Mouse (Mus musculus) heart, embryonic 12.5 days (tissue): ENCODE measurements around the gene Scnn1a. TPM values are rescaled to one million over a fixed set of nuclear protein-coding genes. Genes with fewer than 3 reads are reported as not detected.

Experiments used
- ATAC-seq: fragments of 200-750 bp; cut with Nextera tagmentation; 2 replicates; pipeline ENCODE4 v1.8.0; 2017; ENCODE audit warnings: moderate TSS enrichment, moderate library complexity; ENCODE audit not compliant: insufficient number of reproducible peaks, low FRiP score
- H3K27ac ChIP-seq: fragments of 300-500 bp; sonication (generic); 2 replicates; pipeline ENCODE4 v1.5.1; 2016; ENCODE audit warnings: mild to moderate bottlenecking, moderate library complexity; ENCODE audit not compliant: poor library complexity, severe bottlenecking
- H3K27me3 ChIP-seq: fragments of 300-500 bp; sonication (generic); replicated peaks from 2 replicates; pipeline ENCODE4 v1.6.1; 2016; ENCODE audit warnings: mild to moderate bottlenecking, moderate library complexity
- H3K36me3 ChIP-seq: fragments of 300-500 bp; sonication (generic); 2 replicates; pipeline ENCODE4 v1.6.1; 2016; ENCODE audit warnings: mild to moderate bottlenecking, moderate library complexity
- H3K4me1 ChIP-seq: fragments of 300-500 bp; sonication (generic); replicated peaks from 2 replicates; pipeline ENCODE4 v1.6.1; 2016; ENCODE audit warnings: mild to moderate bottlenecking
- H3K4me2 ChIP-seq: fragments of 300-500 bp; sonication (generic); 2 replicates; pipeline ENCODE4 v1.6.1; 2016; ENCODE audit warnings: mild to moderate bottlenecking, moderate library complexity
- H3K4me3 ChIP-seq: fragments of 300-500 bp; sonication (generic); 2 replicates; pipeline ENCODE4 v1.5.1; 2016; ENCODE audit warnings: mild to moderate bottlenecking
- H3K9ac ChIP-seq: fragments of 300-500 bp; sonication (generic); 2 replicates; pipeline ENCODE4 v1.6.1; 2016; ENCODE audit warnings: mild to moderate bottlenecking, moderate library complexity
- H3K9me3 ChIP-seq: fragments of 300-500 bp; sonication (generic); replicated peaks from 2 replicates; pipeline ENCODE4 v1.6.1; 2016; ENCODE audit warnings: mild to moderate bottlenecking, moderate library complexity
- WGBS: fragments of 180-500 bp; shearing (Covaris S2); methylation state at CpG from one replicate; pipeline ENCODE4 v1.1.7; 2016; 5-methylcytosine and 5-hydroxymethylcytosine counted together
- polyA plus RNA-seq: library from polyadenylated mRNA; unstranded; fragments of >200 nt; fragmentation: Nextera tagmentation; extraction: Ambion mirVana; gene quantifications from 2 replicates; pipeline ENCODE4 v1.2.1, GENCODE M21; 2016

Gene Scnn1a
- polyA plus RNA-seq, 1 experiment from 2014 or later, result 0.70 TPM

- H3K36me3 ChIP-seq, result no peaks in the 10 kb centered on the region
- H3K4me3 ChIP-seq, result no peak overlapping the region
- no peak overlapping the region for H3K9ac ChIP-seq
- ATAC-seq, result no peak
- H3K9me3 ChIP-seq, result no peaks in the 10 kb centered on the region
- peaks cover 63% of the 10 kb centered on the region for H3K27me3 ChIP-seq
- H3K4me2 ChIP-seq, result no peak overlapping the region
- WGBS, result 57% methylated on average over 13 of the region's 13 CpGs
- H3K4me1 ChIP-seq, result peaks cover 6% of the 10 kb centered on the region
- no peak overlapping the region for H3K27ac ChIP-seq
These were observed 2.3 kb downstream of the Scnn1a start for GRCm38 (mm10) chr6:125322794-125323193.

GRCm38 (mm10) chr6:125323547-125323946, 3.1 kb downstream of the Scnn1a start:
- Histone ChIP-seq H3K36me3 (no peaks in the 10 kb centered on the region), H3K4me2 (no peak overlapping the region), H3K9me3 (no peaks in the 10 kb centered on the region), H3K4me1 (peaks cover 6% of the 10 kb centered on the region), H3K4me3 (no peak overlapping the region), H3K27ac (no peak overlapping the region), H3K27me3 (peaks cover 68% of the 10 kb centered on the region), H3K9ac (no peak overlapping the region)
- WGBS, result 56% methylated on average over 6 of the region's 6 CpGs
- ATAC-seq, result no peak

- 17% methylated on average over 6 of the region's 6 CpGs for WGBS
- Histone ChIP-seq H3K36me3 (no peaks in the 10 kb centered on the region), H3K4me3 (no peak overlapping the region), H3K9ac (no peak overlapping the region), H3K27ac (no peak overlapping the region), H3K4me2 (no peak overlapping the region), H3K4me1 (peaks cover 7% of the 10 kb centered on the region), H3K27me3 (peaks cover 52% of the 10 kb centered on the region), H3K9me3 (no peaks in the 10 kb centered on the region)
- ATAC-seq, result no peak; the same call in 1 of the 2 replicates
These were observed 4.9 kb downstream of the Scnn1a start for GRCm38 (mm10) chr6:125325337-125325736.

GRCm38 (mm10) chr6:125328243-125328642, 7.8 kb downstream of the Scnn1a start:
- no peaks in the 10 kb centered on the region for H3K36me3 ChIP-seq
- H3K4me3 ChIP-seq, result no peak overlapping the region
- 76% methylated on average over 5 of the region's 5 CpGs for WGBS
- no peaks in the 10 kb centered on the region for H3K9me3 ChIP-seq
- peaks cover 23% of the 10 kb centered on the region for H3K27me3 ChIP-seq
- no peak overlapping the region for H3K27ac ChIP-seq
- peaks cover 11% of the 10 kb centered on the region for H3K4me1 ChIP-seq
- ATAC-seq, result no peak
- no peak overlapping the region for H3K9ac ChIP-seq
- no peak overlapping the region for H3K4me2 ChIP-seq

- Histone ChIP-seq H3K9ac (peak overlapping the region; percentile 79), H3K4me2 (peak overlapping the region; percentile 93), H3K27me3 (0 out of 2 replicates have a peak, but pooled peaks cover 11% of the 10 kb centered on the region), H3K4me1 (0 out of 2 replicates have a peak, but pooled peaks cover 5% of the 10 kb centered on the region), H3K27ac (no peak overlapping the region), H3K9me3 (no peaks in the 10 kb centered on the region), H3K36me3 (no peaks in the 10 kb centered on the region), H3K4me3 (peak overlapping the region; percentile 68)
- ATAC-seq, result peak; percentile 87
- under 1% methylated on average over 39 of the region's 39 CpGs for WGBS
These were observed 10.3 kb downstream of the Scnn1a start for GRCm38 (mm10) chr6:125330626-125331326.

- H3K36me3 ChIP-seq, result no peaks in the 10 kb centered on the region
- no peak overlapping the region for H3K27ac ChIP-seq
- 0 out of 2 replicates have a peak, but pooled peaks cover 5% of the 10 kb centered on the region for H3K4me1 ChIP-seq
- H3K9me3 ChIP-seq, result no peaks in the 10 kb centered on the region
- no peak overlapping the region for H3K9ac ChIP-seq
- ATAC-seq, result no peak
- H3K4me2 ChIP-seq, result no peak overlapping the region
- 72% methylated on average over 14 of the region's 14 CpGs for WGBS
- 0 out of 2 replicates have a peak, but pooled peaks cover 5% of the 10 kb centered on the region for H3K27me3 ChIP-seq
- H3K4me3 ChIP-seq, result no peak overlapping the region
These were observed 12.8 kb downstream of the Scnn1a start for GRCm38 (mm10) chr6:125333112-125333899.

- WGBS, result 79% methylated on average over 2 of the region's 2 CpGs
- Histone ChIP-seq H3K36me3 (no peaks in the 10 kb centered on the region), H3K4me3 (no peak overlapping the region), H3K4me1 (0 out of 2 replicates have a peak, but pooled peaks cover 5% of the 10 kb centered on the region), H3K27me3 (no peaks in the 10 kb centered on the region), H3K9ac (no peak overlapping the region), H3K4me2 (no peak overlapping the region), H3K27ac (no peak overlapping the region), H3K9me3 (no peaks in the 10 kb centered on the region)
- no peak for ATAC-seq
These were observed 13.9 kb downstream of the Scnn1a start for GRCm38 (mm10) chr6:125334356-125334755.

GRCm38 (mm10) chr6:125338791-125339660, 18.6 kb downstream of the Scnn1a start:
- peaks cover 10% of the 10 kb centered on the region for H3K27me3 ChIP-seq
- WGBS, result 50% methylated on average over 9 of the region's 9 CpGs
- no peak overlapping the region for H3K9ac ChIP-seq
- H3K4me2 ChIP-seq, result no peak overlapping the region
- no peaks in the 10 kb centered on the region for H3K36me3 ChIP-seq
- no peak; the same call in 1 of the 2 replicates for ATAC-seq
- peak overlapping the region; percentile 13; the same call in 1 of the 2 replicates for H3K27ac ChIP-seq
- peaks cover 14% of the 10 kb centered on the region; the same call in 1 of the 2 replicates for H3K4me1 ChIP-seq
- H3K9me3 ChIP-seq, result no peaks in the 10 kb centered on the region
- no peak overlapping the region for H3K4me3 ChIP-seq

- 62% methylated on average over 5 of the region's 5 CpGs for WGBS
- Histone ChIP-seq H3K27me3 (peaks cover 11% of the 10 kb centered on the region), H3K4me2 (no peak overlapping the region), H3K4me1 (peaks cover 15% of the 10 kb centered on the region; the same call in 1 of the 2 replicates), H3K4me3 (no peak overlapping the region), H3K9ac (no peak overlapping the region), H3K9me3 (no peaks in the 10 kb centered on the region), H3K27ac (peak overlapping the region; percentile 79), H3K36me3 (no peaks in the 10 kb centered on the region)
- 0 out of 2 replicates have a peak, but pooled peaks have one; percentile 40 for ATAC-seq
These were observed 19.8 kb downstream of the Scnn1a start for GRCm38 (mm10) chr6:125340244-125340643.

- Histone ChIP-seq H3K27me3 (peaks cover 11% of the 10 kb centered on the region), H3K4me3 (no peak overlapping the region), H3K4me1 (peaks cover 15% of the 10 kb centered on the region; the same call in 1 of the 2 replicates), H3K9ac (no peak overlapping the region), H3K9me3 (no peaks in the 10 kb centered on the region), H3K4me2 (no peak overlapping the region), H3K36me3 (no peaks in the 10 kb centered on the region), H3K27ac (no peak overlapping the region)
- WGBS, result 73% methylated on average over 3 of the region's 3 CpGs
- ATAC-seq, result no peak
These were observed 21.7 kb downstream of the Scnn1a start for GRCm38 (mm10) chr6:125342198-125342597.
